Mouse (Mus musculus) kidney, adult 8-10 months (tissue): Measurements from ENCODE around the gene Tbc1d14.

Experiments
- DNase-seq, 2 experiments: peaks; one replicate each; pipeline ENCODE4 v3.0.0; 2022

Gene Tbc1d14

GRCm38 (mm10) chr5:36494709-36495108 lies 98.4 kb downstream of the Tbc1d14 start:
- DNase-seq: no peak

GRCm38 (mm10) chr5:36493919-36494318 lies 99.2 kb downstream of the Tbc1d14 start:
- DNase-seq: no peak

GRCm38 (mm10) chr5:36489225-36489624 lies 103.9 kb downstream of the Tbc1d14 start:
- peak; percentile 34 to 61 for DNase-seq

- DNase-seq: no peak
Observed at GRCm38 (mm10) chr5:36485306-36485705, 107.8 kb downstream of the Tbc1d14 start.

- peak; percentile 98 to 99 for DNase-seq
Observed at GRCm38 (mm10) chr5:36484171-36484990, 108.7 kb downstream of the Tbc1d14 start, which contains the start of the genes Tada2b and Ccdc96. Gene Tada2b, minus strand, starts transcription at chr5:36484285. Gene Ccdc96, plus strand, starts transcription at chr5:36484588.

GRCm38 (mm10) chr5:36483203-36484101 lies 109.6 kb downstream of the Tbc1d14 start:
- DNase-seq: peak in 1 of 2 experiments; percentile 43

GRCm38 (mm10) chr5:36481114-36481513 lies 112.0 kb downstream of the Tbc1d14 start:
- no peak for DNase-seq

- no peak for DNase-seq
Observed at GRCm38 (mm10) chr5:36480398-36480797, 112.7 kb downstream of the Tbc1d14 start.

- DNase-seq: no peak
Observed at GRCm38 (mm10) chr5:36479735-36480134, 113.3 kb downstream of the Tbc1d14 start.

GRCm38 (mm10) chr5:36478540-36479420 lies 114.3 kb downstream of the Tbc1d14 start:
- no peak for DNase-seq

GRCm38 (mm10) chr5:36477486-36477885 lies 115.6 kb downstream of the Tbc1d14 start:
- DNase-seq: no peak

- peak; percentile 50 to 80 for DNase-seq
Observed at GRCm38 (mm10) chr5:36474283-36474682, 118.8 kb downstream of the Tbc1d14 start.

- DNase-seq: no peak
Observed at GRCm38 (mm10) chr5:36472876-36473655, 120.0 kb downstream of the Tbc1d14 start.

- DNase-seq: peak; percentile 67 to 77
Observed at GRCm38 (mm10) chr5:36471206-36471605, 121.9 kb downstream of the Tbc1d14 start.

- no peak for DNase-seq
Observed at GRCm38 (mm10) chr5:36465889-36466288, 127.2 kb downstream of the Tbc1d14 start.

- peak; percentile 99 to 100 for DNase-seq
Observed at GRCm38 (mm10) chr5:36464709-36465661, 128.1 kb downstream of the Tbc1d14 start, which contains the start of gene Grpel1. Gene Grpel1, plus strand, starts transcription at chr5:36464998.

GRCm38 (mm10) chr5:36463391-36463790 lies 129.7 kb downstream of the Tbc1d14 start:
- no peak for DNase-seq

- DNase-seq: peak; percentile 71 to 86
Observed at GRCm38 (mm10) chr5:36462810-36463209, 130.3 kb downstream of the Tbc1d14 start.

GRCm38 (mm10) chr5:36461231-36461630 lies 131.8 kb downstream of the Tbc1d14 start:
- no peak for DNase-seq

GRCm38 (mm10) chr5:36460712-36461111 lies 132.4 kb downstream of the Tbc1d14 start:
- no peak for DNase-seq
